Mouse (Mus musculus) kidney, postnatal 10 days (tissue): ENCODE data around the gene Gse1.

Experiments
- DNase-seq: peaks from one replicate; pipeline ENCODE4 v3.0.0; 2021; ENCODE audit warnings: mixed read lengths

Gene Gse1

DNA sequence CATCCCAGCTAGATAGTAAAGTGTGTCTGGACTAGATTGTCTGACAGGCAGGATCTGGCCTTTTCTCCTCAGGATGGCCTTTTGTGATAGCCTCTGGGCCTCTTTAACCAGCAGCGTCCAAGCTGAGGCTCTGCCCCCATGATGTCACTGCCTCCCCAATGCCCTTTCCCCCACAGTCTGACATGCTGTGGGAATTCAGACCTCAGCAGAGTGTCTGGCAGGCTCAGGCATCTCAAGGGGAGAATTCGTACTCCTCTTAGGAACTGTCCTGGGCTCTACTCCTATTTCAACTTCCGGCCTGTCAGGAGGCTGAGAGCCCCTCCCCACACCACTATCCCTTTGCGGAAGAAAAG, 236.3 kb downstream of the Gse1 start:
- no peak for DNase-seq

DNA sequence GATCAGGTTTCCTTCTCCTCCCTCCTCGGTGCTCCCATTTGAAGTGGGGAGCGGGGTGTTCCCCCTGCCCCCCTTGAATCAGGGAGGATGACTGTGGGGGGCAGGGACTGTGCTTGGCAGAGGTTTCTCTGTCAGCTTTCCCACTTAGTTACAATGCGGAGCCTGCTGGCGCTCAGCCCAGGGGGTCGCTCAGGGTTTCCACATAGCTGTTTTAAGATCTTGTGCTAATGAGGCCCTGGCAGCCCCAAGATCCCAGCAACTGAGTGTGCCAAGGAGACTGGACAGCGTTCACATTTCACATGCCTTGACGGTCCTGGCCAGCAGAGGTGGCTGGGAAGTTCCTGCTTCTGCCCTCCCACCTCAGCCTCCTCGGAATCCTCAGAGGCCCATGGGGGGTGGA, 237.5 kb downstream of the Gse1 start:
- DNase-seq = peak; percentile 82

- no peak for DNase-seq
Observed at GRCm38 (mm10) chr8:120466266-120466665, 238.0 kb downstream of the Gse1 start.

- no peak for DNase-seq
Observed at GRCm38 (mm10) chr8:120467598-120467997, 239.3 kb downstream of the Gse1 start.

- no peak for DNase-seq
Observed at GRCm38 (mm10) chr8:120470170-120470569, 241.9 kb downstream of the Gse1 start.

GRCm38 (mm10) chr8:120471166-120471565, 242.9 kb downstream of the Gse1 start:
- DNase-seq = peak; percentile 64

- no peak for DNase-seq
Observed at GRCm38 (mm10) chr8:120471752-120472151, 243.5 kb downstream of the Gse1 start.

DNA sequence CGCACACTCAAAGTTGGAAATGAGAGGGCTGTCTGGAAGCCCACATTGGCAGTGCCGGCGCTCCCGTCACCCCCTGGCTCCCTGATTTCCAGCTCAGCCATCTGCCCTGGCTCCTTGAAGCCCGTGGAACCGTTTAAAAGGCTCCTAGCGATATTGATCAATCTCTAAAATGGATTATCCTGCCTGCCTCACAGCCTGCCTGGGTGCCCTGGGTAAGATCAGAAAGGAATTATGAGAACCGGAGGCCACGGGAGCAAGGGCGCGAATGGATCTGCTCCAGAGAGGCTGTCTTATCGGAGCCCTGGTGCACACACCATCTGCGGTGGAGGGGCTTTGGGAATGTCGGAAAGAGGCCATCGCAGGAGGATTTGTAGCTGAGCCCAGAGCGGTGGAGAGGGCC, 244.0 kb downstream of the Gse1 start:
- DNase-seq = no peak

GRCm38 (mm10) chr8:120473729-120474364, 245.6 kb downstream of the Gse1 start:
- peak; percentile 83 for DNase-seq

DNA sequence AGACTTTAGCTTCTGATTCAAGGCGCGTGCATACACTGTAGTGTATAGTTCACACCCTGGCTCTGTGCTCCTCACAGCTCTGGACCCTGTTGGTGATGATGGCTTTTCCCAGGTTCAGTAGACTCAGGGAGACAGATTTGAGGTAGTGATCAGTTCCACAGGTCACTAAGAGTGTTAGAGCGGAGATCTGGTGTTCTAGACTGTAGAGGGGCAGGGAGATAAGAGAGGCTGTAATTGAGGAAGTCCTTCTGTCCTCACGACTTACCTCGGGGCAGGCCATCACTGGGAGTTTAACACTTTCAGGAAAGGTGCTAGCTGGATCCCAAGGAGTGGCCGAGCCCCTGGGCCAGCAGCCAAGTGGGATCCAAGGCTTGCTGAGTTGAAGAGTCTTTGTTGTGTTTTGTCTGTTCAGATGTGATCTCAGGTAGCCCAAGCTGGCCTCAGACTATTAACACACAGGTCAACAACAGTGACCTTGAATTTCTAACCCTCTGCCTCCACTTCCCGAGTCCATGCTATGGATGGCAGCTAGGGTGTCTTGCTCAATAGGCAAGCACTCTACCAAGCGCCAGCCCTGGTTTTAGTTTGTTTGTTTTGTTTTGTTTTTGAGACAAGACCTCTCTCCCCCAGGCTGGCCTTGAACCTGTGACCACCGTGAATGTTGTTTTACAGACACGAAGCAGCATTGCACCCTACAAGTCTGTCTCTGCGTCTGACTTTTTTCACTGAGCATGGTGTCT, 246.4 kb downstream of the Gse1 start:
- no peak for DNase-seq

DNA sequence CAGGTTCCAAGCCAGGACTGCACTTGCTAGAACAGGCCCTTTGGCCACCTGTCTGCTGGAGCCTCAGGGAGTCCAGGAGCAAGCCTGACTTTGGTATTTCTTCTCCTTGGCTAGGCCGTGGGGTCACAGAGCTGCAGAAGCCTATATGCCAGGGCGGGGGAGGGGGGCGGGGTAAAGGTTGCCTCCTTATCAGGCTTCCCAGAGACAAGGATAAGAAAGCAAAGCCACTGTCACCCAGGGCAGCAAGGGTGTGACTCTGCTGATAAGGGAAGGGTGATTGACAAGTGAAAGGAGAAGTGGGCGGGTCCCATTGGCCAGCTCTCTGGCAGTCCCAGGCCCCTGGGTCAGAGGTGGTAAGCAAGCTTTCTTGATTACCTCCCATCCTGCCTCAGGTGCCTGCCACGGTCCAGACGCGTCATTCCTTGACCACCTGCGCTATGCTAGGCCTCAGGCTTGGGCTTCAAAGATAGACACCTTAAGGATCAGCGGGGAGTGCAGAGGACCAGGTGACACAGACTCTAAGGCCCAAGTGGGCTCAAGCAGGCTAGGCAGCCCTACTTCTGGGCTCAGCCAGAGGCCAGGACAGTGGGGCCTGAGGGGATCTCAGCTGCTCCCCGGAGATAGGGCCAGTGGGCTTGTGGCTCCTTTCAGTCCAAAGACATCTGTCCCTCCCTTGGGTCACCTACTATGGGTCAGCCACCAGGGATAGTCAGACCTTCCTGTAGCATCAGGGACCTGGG, 247.4 kb downstream of the Gse1 start:
- no peak for DNase-seq

DNA sequence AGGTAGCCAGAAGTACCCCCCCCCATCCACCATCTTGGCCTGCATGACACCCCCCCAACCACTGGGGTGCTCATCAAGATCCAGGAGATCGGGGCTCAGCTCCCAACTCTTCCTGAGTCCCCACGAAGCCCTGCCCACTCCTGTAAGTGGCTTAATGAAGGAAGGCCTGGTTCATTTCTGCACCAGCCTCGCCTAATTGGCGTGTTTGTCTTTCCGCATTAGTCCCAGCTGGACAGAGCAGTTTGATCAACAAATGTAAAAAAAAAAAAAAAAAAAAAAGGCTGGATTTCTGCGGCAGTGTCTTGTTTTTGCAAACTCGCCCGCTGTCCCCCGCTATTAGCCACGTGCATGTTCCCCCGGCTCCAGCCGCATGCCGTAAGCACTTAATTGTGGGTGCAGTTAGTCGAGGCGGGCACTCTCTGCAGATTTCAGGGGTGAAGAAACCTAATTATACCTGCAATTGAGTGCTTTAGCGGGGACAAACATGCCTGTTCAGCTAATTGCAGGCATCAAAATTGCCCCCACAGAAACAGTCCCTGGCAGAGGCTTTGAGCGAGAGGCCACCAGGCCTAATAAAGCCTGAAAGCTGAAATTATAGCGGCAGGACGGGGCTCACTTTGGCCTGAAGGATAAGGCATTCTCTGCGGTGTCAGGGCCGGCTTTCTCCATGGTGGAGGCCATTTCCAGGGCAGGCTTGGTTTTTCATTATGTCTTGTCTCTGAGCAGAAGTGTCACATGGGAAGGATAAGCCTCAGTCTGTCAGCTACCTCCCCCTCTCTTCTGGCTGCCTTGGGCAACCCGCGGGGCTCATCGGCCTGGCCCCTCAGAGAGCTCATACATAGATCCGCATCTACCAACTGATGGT, 248.7 kb downstream of the Gse1 start:
- no peak for DNase-seq

GRCm38 (mm10) chr8:120478754-120479153, 250.5 kb downstream of the Gse1 start:
- no peak for DNase-seq

DNA sequence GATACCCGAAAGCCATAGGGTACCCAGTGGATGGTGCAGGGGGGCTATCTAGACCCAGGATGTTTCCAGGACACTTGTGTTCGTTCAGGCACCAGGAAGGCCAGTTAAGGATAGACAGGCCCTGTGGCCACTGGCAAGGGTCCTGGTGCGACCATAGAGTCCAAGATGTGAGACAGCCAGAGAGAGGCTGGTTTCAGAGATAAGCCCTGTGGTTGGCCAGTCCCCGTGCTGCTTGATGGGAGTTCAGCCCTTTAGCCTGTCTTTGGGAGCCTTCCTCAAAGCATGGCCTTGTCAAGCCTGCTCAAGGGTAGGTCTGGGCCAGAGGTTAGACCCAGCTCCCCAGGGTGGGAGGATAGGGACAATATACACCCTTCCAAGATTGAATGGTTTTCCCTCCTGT, 251.4 kb downstream of the Gse1 start:
- DNase-seq = no peak

DNA sequence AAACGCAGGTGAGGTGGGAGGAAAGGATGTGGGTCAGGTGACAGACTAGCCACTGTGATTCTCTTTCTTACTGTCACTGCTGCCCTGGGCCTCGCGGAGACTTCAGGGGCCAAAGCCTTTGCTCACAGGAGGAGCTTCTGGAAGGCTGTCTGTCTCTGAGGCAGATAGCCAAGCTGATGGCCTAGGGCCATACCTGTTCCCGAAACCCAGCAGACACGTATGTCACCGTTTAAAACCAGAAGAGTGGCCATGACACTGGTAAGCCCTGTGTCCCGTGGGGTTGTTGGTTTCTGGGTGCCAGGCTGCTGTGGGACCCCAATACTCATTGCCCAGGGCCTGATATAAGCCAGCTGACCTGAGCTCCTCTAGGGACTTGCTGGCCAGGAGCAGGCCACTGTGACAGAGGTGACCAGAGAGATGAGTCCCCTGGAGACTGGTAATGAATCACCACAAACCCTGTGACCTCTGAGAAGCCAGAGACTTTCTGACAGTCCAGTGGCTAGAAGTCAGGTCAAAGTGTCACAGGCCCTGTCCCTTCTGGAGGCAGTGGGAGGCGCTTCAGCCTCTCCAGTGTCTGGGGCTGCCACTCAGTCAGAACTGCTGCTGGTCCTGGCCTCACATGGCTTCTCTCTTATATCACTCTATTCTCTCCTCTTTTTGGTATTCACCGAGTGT, 253.9 kb downstream of the Gse1 start:
- no peak for DNase-seq

GRCm38 (mm10) chr8:120484460-120484859, 256.2 kb downstream of the Gse1 start:
- DNase-seq = no peak

- DNase-seq = no peak
Observed at GRCm38 (mm10) chr8:120485116-120485515, 256.9 kb downstream of the Gse1 start.

DNA sequence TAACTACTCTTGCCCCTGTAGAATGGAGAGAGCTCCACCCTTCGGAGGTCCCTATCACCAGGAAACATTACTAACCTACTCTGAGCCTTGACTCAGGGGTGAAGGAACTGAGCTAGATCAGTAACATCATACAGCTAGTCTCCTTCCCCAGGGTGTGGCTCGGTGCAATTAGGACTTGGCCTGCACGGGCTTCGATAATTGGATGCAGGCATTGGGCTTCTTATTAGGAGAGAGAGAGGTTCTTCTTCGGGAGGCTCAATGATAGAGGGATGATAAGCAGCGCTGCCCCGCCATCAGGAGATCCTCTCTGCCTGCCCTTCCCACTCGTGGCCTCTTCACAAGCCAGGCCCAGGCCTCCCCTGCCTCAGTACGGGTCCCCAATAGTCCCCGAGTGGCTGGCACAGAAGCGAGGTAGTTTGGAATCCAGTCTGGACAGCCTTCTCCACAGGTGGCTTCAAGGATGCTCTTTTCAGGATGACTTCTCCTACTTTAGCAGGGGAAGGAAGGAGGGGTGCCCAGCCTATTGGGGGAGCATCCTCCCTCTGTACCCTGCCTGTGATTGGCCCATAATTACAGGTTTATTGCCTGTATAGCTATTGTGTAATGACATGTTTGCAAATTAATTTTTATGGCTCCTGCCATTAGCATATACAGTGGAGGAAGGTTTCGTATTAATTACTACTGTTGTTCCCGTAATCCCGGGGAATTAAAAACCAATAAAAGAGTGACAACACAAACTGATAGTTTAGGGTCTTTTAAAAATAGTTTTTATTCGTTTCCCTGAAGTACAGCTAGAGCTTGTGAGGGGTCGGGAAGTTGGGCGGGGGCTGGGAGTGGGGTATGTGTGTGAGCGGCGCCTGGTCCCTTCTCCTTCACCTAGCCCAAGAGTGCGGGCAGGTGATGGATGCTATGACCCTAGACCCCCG, 257.6 kb downstream of the Gse1 start:
- no peak for DNase-seq

- peak; percentile 70 for DNase-seq
Observed at GRCm38 (mm10) chr8:120486477-120487376, 258.5 kb downstream of the Gse1 start.

DNA sequence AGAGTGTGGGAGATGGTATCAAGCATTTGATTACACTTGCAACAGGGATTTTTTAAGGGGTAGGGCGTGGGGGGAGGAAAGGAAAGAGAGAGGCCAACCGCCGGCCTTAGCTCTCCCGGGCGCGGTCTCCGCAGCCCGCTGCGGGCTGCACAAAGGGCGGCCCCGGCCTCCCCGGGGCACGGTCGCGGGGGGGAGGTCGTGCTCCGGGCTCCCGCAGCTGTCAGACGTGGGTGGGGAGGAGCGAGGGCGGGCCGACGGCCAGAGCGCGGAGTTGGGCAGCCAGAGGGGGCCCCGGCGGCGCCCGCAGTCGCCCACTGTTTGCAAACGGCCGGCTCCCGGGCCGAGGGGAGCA, 259.1 kb downstream of the Gse1 start:
- no peak for DNase-seq
